Mouse (Mus musculus): ENCODE data around the gene Celf6. TPM values are rescaled to one million over a fixed set of nuclear protein-coding genes. Genes with fewer than 3 reads are reported as not detected.

Celf6 gene
- polyA plus RNA-seq, 1 experiment from 2014 or later = 0.51 TPM

GRCm38 (mm10) chr9:59588710-59589671 is 11.3 kb downstream of the Celf6 start:
- no peaks in the 10 kb centered on the region for H3K4me1 ChIP-seq
- ATAC-seq (ENCODE audit: borderline replicate concordance, extremely low read depth, low FRiP score, low TSS enrichment) = no peak
- H3K4me3 ChIP-seq = no peak overlapping the region
- no peak overlapping the region for H3K27ac ChIP-seq
- H3K9me3 ChIP-seq = no peaks in the 10 kb centered on the region
- no peaks in the 10 kb centered on the region for H3K36me3 ChIP-seq
- WGBS = 32% methylated on average over 12 of the region's 12 CpGs
- H3K27me3 ChIP-seq = peaks cover 11% of the 10 kb centered on the region; the same call in 1 of the 2 replicates
- H3K9ac ChIP-seq = no peak overlapping the region
- no peak overlapping the region for H3K4me2 ChIP-seq

GRCm38 (mm10) chr9:59589703-59590439 is 12.2 kb downstream of the Celf6 start:
- Histone ChIP-seq H3K4me1 (no peaks in the 10 kb centered on the region), H3K27me3 (peaks cover 11% of the 10 kb centered on the region; the same call in 1 of the 2 replicates), H3K4me3 (no peak overlapping the region), H3K36me3 (no peaks in the 10 kb centered on the region), H3K4me2 (no peak overlapping the region), H3K9ac (no peak overlapping the region), H3K27ac (no peak overlapping the region), H3K9me3 (no peaks in the 10 kb centered on the region)
- ATAC-seq (ENCODE audit: borderline replicate concordance, extremely low read depth, low FRiP score, low TSS enrichment) = no peak
- WGBS = 62% methylated on average over 10 of the region's 10 CpGs

GRCm38 (mm10) chr9:59601661-59602060 is 23.9 kb downstream of the Celf6 start:
- H3K27ac ChIP-seq = no peak overlapping the region
- WGBS = 56% methylated on average over 8 of the region's 8 CpGs
- no peaks in the 10 kb centered on the region for H3K4me1 ChIP-seq
- H3K9me3 ChIP-seq = no peaks in the 10 kb centered on the region
- ATAC-seq (ENCODE audit: borderline replicate concordance, extremely low read depth, low FRiP score, low TSS enrichment) = no peak
- H3K9ac ChIP-seq = no peak overlapping the region
- no peak overlapping the region for H3K4me2 ChIP-seq
- H3K36me3 ChIP-seq = no peaks in the 10 kb centered on the region
- no peak overlapping the region for H3K4me3 ChIP-seq
- H3K27me3 ChIP-seq = peaks cover 19% of the 10 kb centered on the region

- no peak overlapping the region for H3K4me2 ChIP-seq
- no peaks in the 10 kb centered on the region for H3K9me3 ChIP-seq
- 48% methylated on average over 6 of the region's 6 CpGs for WGBS
- no peaks in the 10 kb centered on the region for H3K36me3 ChIP-seq
- H3K27me3 ChIP-seq = peaks cover 19% of the 10 kb centered on the region
- H3K27ac ChIP-seq = no peak overlapping the region
- H3K4me1 ChIP-seq = no peaks in the 10 kb centered on the region
- no peak overlapping the region for H3K4me3 ChIP-seq
- H3K9ac ChIP-seq = no peak overlapping the region
- ATAC-seq (ENCODE audit: borderline replicate concordance, extremely low read depth, low FRiP score, low TSS enrichment) = no peak
These were observed 28.2 kb downstream of the Celf6 start for GRCm38 (mm10) chr9:59605967-59606366.

GRCm38 (mm10) chr9:59610950-59611349 is 33.2 kb downstream of the Celf6 start:
- Histone ChIP-seq H3K4me2 (no peak overlapping the region), H3K4me3 (no peak overlapping the region), H3K27me3 (no peaks in the 10 kb centered on the region), H3K4me1 (no peaks in the 10 kb centered on the region), H3K9me3 (no peaks in the 10 kb centered on the region), H3K9ac (no peak overlapping the region), H3K27ac (no peak overlapping the region), H3K36me3 (no peaks in the 10 kb centered on the region)
- WGBS = 81% methylated on average over 2 of the region's 2 CpGs
- ATAC-seq (ENCODE audit: borderline replicate concordance, extremely low read depth, low FRiP score, low TSS enrichment) = no peak

GRCm38 (mm10) chr9:59615797-59616196 is 38.1 kb downstream of the Celf6 start:
- Histone ChIP-seq H3K36me3 (no peaks in the 10 kb centered on the region), H3K4me2 (no peak overlapping the region), H3K27me3 (no peaks in the 10 kb centered on the region), H3K9me3 (no peaks in the 10 kb centered on the region), H3K4me1 (peaks cover 9% of the 10 kb centered on the region), H3K27ac (no peak overlapping the region), H3K9ac (no peak overlapping the region), H3K4me3 (no peak overlapping the region)
- 77% methylated on average over 2 of the region's 2 CpGs for WGBS
- ATAC-seq (ENCODE audit: borderline replicate concordance, extremely low read depth, low FRiP score, low TSS enrichment) = no peak

- peak within 1 kb of the TSS; percentile 94 for H3K27ac ChIP-seq
- H3K4me2 ChIP-seq = peak within 1 kb of the TSS; percentile 59
- H3K27me3 ChIP-seq = no peaks in the 10 kb centered on the region
- ATAC-seq (ENCODE audit: borderline replicate concordance, extremely low read depth, low FRiP score, low TSS enrichment) = peak; percentile 99
- under 1% methylated on average over 36 of the region's 36 CpGs for WGBS
- peak within 1 kb of the TSS; percentile 88 for H3K9ac ChIP-seq
- H3K9me3 ChIP-seq = no peaks in the 10 kb centered on the region
- H3K4me1 ChIP-seq = peaks cover 9% of the 10 kb centered on the region
- peak within 1 kb of the TSS; percentile 91 for H3K4me3 ChIP-seq
- no peaks in the 10 kb centered on the region for H3K36me3 ChIP-seq
These were observed 39.0 kb downstream of the Celf6 start, which contains the start of gene Parp6 for GRCm38 (mm10) chr9:59616622-59617306. Gene Parp6 (plus strand): TSS chr9:59617284.

- Histone ChIP-seq H3K36me3 (peaks cover 4% of the 10 kb centered on the region; the same call in 1 of the 2 replicates), H3K27ac (peak overlapping the region; percentile 94), H3K4me1 (peaks cover 9% of the 10 kb centered on the region), H3K4me2 (peak overlapping the region; percentile 59), H3K4me3 (peak overlapping the region; percentile 91), H3K9me3 (no peaks in the 10 kb centered on the region), H3K9ac (peak overlapping the region; percentile 88), H3K27me3 (no peaks in the 10 kb centered on the region)
- ATAC-seq (ENCODE audit: borderline replicate concordance, extremely low read depth, low FRiP score, low TSS enrichment) = peak; percentile 64; the same call in 1 of the 2 replicates
- under 1% methylated on average over 56 of the region's 58 CpGs for WGBS
These were observed 39.7 kb downstream of the Celf6 start for GRCm38 (mm10) chr9:59617307-59617973.

- Histone ChIP-seq H3K9me3 (no peaks in the 10 kb centered on the region), H3K27me3 (no peaks in the 10 kb centered on the region), H3K36me3 (peaks cover 60% of the 10 kb centered on the region), H3K27ac (no peak overlapping the region), H3K4me3 (no peak overlapping the region), H3K4me2 (no peak overlapping the region), H3K4me1 (no peaks in the 10 kb centered on the region), H3K9ac (no peak overlapping the region)
- ATAC-seq (ENCODE audit: borderline replicate concordance, extremely low read depth, low FRiP score, low TSS enrichment) = no peak
- WGBS = 83% methylated on average over 1 of the region's 1 CpGs
These were observed 60.7 kb downstream of the Celf6 start for GRCm38 (mm10) chr9:59638372-59638771.

- H3K36me3 ChIP-seq = peaks cover 50% of the 10 kb centered on the region
- H3K27me3 ChIP-seq = no peaks in the 10 kb centered on the region
- H3K4me3 ChIP-seq = no peak overlapping the region
- no peak overlapping the region for H3K9ac ChIP-seq
- no peak overlapping the region for H3K4me2 ChIP-seq
- H3K27ac ChIP-seq = no peak overlapping the region
- no peak for ATAC-seq (ENCODE audit: borderline replicate concordance, extremely low read depth, low FRiP score, low TSS enrichment)
- H3K9me3 ChIP-seq = no peaks in the 10 kb centered on the region
- 92% methylated on average over 4 of the region's 4 CpGs for WGBS
- no peaks in the 10 kb centered on the region for H3K4me1 ChIP-seq
These were observed 62.2 kb downstream of the Celf6 start for GRCm38 (mm10) chr9:59639936-59640335.

GRCm38 (mm10) chr9:59641320-59641719 is 63.6 kb downstream of the Celf6 start:
- H3K4me3 ChIP-seq = no peak overlapping the region
- H3K4me2 ChIP-seq = no peak overlapping the region
- H3K36me3 ChIP-seq = peaks cover 48% of the 10 kb centered on the region
- no peaks in the 10 kb centered on the region for H3K9me3 ChIP-seq
- 80% methylated on average over 2 of the region's 2 CpGs for WGBS
- H3K9ac ChIP-seq = no peak overlapping the region
- H3K27me3 ChIP-seq = no peaks in the 10 kb centered on the region
- ATAC-seq (ENCODE audit: borderline replicate concordance, extremely low read depth, low FRiP score, low TSS enrichment) = no peak
- no peaks in the 10 kb centered on the region for H3K4me1 ChIP-seq
- no peak overlapping the region for H3K27ac ChIP-seq

Data from lung, embryonic 15.5 days (tissue).